ENCODE assay signal across 33 mouse cellular contexts in genomic region chr1:175893263-175893662, GRCm38 (mm10). TPM values are rescaled to one million over a fixed set of nuclear protein-coding genes. Genes with fewer than 3 reads are reported as not detected.
"Had no signal": no experiment of that assay in that cellular context is flagged by ENCODE, and none has a peak within 500 bp of the region (broad histone marks: within the 10 kb centered on the region; RNA-seq: fewer than 3 reads in every experiment).

No protein-coding gene starts in this region.

- H3K4me3 ChIP-seq: left cerebral cortex, adult 2 months; limb, embryonic 10.5 days; limb, embryonic 12.5 days; limb, embryonic 13.5 days; limb, embryonic 15.5 days; liver, embryonic 12.5 days; liver, embryonic 13.5 days; liver, embryonic 15.5 days; lung, embryonic 15.5 days; megakaryocyte, embryonic 14.5 days; midbrain, embryonic 10.5 days; midbrain, embryonic 12.5 days; midbrain, embryonic 13.5 days; midbrain, embryonic 15.5 days; myocyte; neural tube, embryonic 12.5 days had no signal

- DNase-seq: left cerebral cortex, postnatal 4 days; liver; liver, embryonic 13.5 days; liver, postnatal 0 days; lung, postnatal 14 days; midbrain, embryonic 14.5 days had no signal

- ATAC-seq: liver, embryonic 12.5 days; liver, postnatal 0 days; midbrain, embryonic 13.5 days; midbrain, embryonic 15.5 days; midbrain, embryonic 16.5 days had no signal

- H3K9ac ChIP-seq: limb, embryonic 12.5 days; limb, embryonic 13.5 days; limb, embryonic 15.5 days; liver, embryonic 12.5 days; liver, embryonic 13.5 days; liver, embryonic 14.5 days; liver, embryonic 15.5 days; liver, postnatal 0 days; lung, embryonic 14.5 days; lung, embryonic 15.5 days; midbrain, embryonic 12.5 days; midbrain, embryonic 13.5 days; midbrain, embryonic 15.5 days; neural tube, embryonic 12.5 days had no signal

- H3K9me3 ChIP-seq: limb, embryonic 10.5 days; limb, embryonic 12.5 days; limb, embryonic 13.5 days; limb, embryonic 15.5 days; liver, embryonic 12.5 days; liver, embryonic 13.5 days; liver, embryonic 15.5 days; lung, embryonic 15.5 days; megakaryocyte, embryonic 14.5 days; midbrain, embryonic 10.5 days; midbrain, embryonic 12.5 days; midbrain, embryonic 13.5 days; midbrain, embryonic 15.5 days; neural tube, embryonic 12.5 days had no signal

- H3K27ac ChIP-seq: left cerebral cortex, adult 2 months; limb, embryonic 10.5 days; limb, embryonic 12.5 days; limb, embryonic 13.5 days; limb, embryonic 15.5 days; liver, embryonic 12.5 days; liver, embryonic 13.5 days; liver, embryonic 14.5 days; liver, embryonic 15.5 days; lung, embryonic 15.5 days; macrophage; midbrain, embryonic 10.5 days; midbrain, embryonic 12.5 days; midbrain, embryonic 13.5 days; midbrain, embryonic 15.5 days; neural tube, embryonic 12.5 days had no signal

- H3K27me3 ChIP-seq: limb, embryonic 12.5 days; limb, embryonic 13.5 days; limb, embryonic 15.5 days; liver, embryonic 12.5 days; liver, embryonic 13.5 days; liver, embryonic 15.5 days; lung, embryonic 15.5 days; megakaryocyte, embryonic 14.5 days; midbrain, embryonic 12.5 days; midbrain, embryonic 13.5 days; midbrain, embryonic 15.5 days; neural tube, embryonic 12.5 days had no signal

- H3K4me2 ChIP-seq: limb, embryonic 12.5 days; limb, embryonic 13.5 days; limb, embryonic 15.5 days; liver, embryonic 11.5 days; liver, embryonic 12.5 days; liver, embryonic 13.5 days; liver, embryonic 15.5 days; lung, embryonic 14.5 days; lung, embryonic 15.5 days; midbrain, embryonic 11.5 days; midbrain, embryonic 12.5 days; midbrain, embryonic 13.5 days; midbrain, embryonic 15.5 days; neural tube, embryonic 12.5 days had no signal

- H3K4me1 ChIP-seq: limb, embryonic 10.5 days; limb, embryonic 12.5 days; limb, embryonic 13.5 days; limb, embryonic 15.5 days; liver, embryonic 12.5 days; liver, embryonic 13.5 days; liver, embryonic 15.5 days; lung, embryonic 15.5 days; megakaryocyte, embryonic 14.5 days; midbrain, embryonic 10.5 days; midbrain, embryonic 12.5 days; midbrain, embryonic 13.5 days; midbrain, embryonic 15.5 days; neural tube, embryonic 12.5 days had no signal

- H3K36me3 ChIP-seq: midbrain, embryonic 15.5 days had no signal

RNA-seq across cellular contexts. Expression of gene Exo1, which starts 12.9 kb away (rescaled TPM):
- polyA plus RNA-seq: liver, adult 2 months had no signal

RNA-seq across cellular contexts. Expression of gene Gm38100, which starts 26.9 kb away (rescaled TPM):
- polyA plus RNA-seq: limb, embryonic 11.5 days; limb, embryonic 12.5 days; limb, embryonic 14.5 days; limb, embryonic 15.5 days; liver, adult 2 months; liver, embryonic 12.5 days; liver, embryonic 13.5 days; liver, embryonic 14.5 days; liver, embryonic 15.5 days; liver, embryonic 16.5 days; liver, postnatal 0 days; lung, adult 2 months; lung, embryonic 14.5 days; lung, embryonic 15.5 days; macrophage; midbrain, embryonic 11.5 days; midbrain, embryonic 14.5 days; midbrain, embryonic 15.5 days; midbrain, embryonic 16.5 days; myocyte; neural tube, embryonic 11.5 days; neural tube, embryonic 12.5 days had no signal
